Mouse (Mus musculus) forebrain, embryonic 16.5 days (tissue): ENCODE results near the gene Vti1a. TPM values are rescaled to one million over a fixed set of nuclear protein-coding genes. Genes with fewer than 3 reads are reported as not detected.
A peak's percentile ranks its signal among the peaks of the same experiment; 100 is the strongest.

Experiments used
- ATAC-seq: fragments of 200-750 bp; cut with Nextera tagmentation; 2 replicates; pipeline ENCODE4 v1.8.0; 2017; ENCODE audit warnings: mild to moderate bottlenecking, moderate library complexity
- H3K27ac ChIP-seq: fragments of 300-500 bp; sonication (generic); 2 replicates; pipeline ENCODE4 v1.5.1; 2014; ENCODE audit warnings: low read length, control low read depth
- H3K27me3 ChIP-seq: fragments of 300-500 bp; sonication (generic); replicated peaks from 2 replicates; pipeline ENCODE4 v1.6.1; 2014; ENCODE audit warnings: low read length; ENCODE audit not compliant: control insufficient read depth, insufficient read depth
- H3K36me3 ChIP-seq: fragments of 300-500 bp; sonication (generic); 2 replicates; pipeline ENCODE4 v1.6.1; 2014; ENCODE audit not compliant: control insufficient read depth, insufficient read depth
- H3K4me1 ChIP-seq: fragments of 300-500 bp; sonication (generic); replicated peaks from 2 replicates; pipeline ENCODE4 v1.6.1; 2014; ENCODE audit warnings: low read length; ENCODE audit not compliant: control insufficient read depth, insufficient read depth
- H3K4me2 ChIP-seq: fragments of 300-500 bp; sonication (generic); 2 replicates; pipeline ENCODE4 v1.6.1; 2014; ENCODE audit warnings: mild to moderate bottlenecking, low read length, control low read depth
- H3K4me3 ChIP-seq: fragments of 300-500 bp; sonication (generic); replicated peaks from 2 replicates; pipeline ENCODE4 v1.5.1; 2014; ENCODE audit warnings: mild to moderate bottlenecking, low read length, control low read depth
- H3K9ac ChIP-seq: fragments of 300-500 bp; sonication (generic); replicated peaks from 2 replicates; pipeline ENCODE4 v1.6.1; 2014; ENCODE audit warnings: low read depth, low read length, control low read depth
- H3K9me3 ChIP-seq: fragments of 300-500 bp; sonication (generic); 2 replicates; pipeline ENCODE4 v1.6.1; 2016; ENCODE audit warnings: low read length; ENCODE audit not compliant: control insufficient read depth
- WGBS: fragments of 180-500 bp; shearing (Covaris S2); extraction: QIAGEN DNeasy Blood & Tissue Kit; methylation state at CpG from one replicate; pipeline ENCODE4 v1.1.7; 2014; 5-methylcytosine and 5-hydroxymethylcytosine counted together
- polyA plus RNA-seq: library from polyadenylated mRNA; unstranded; fragments of >200 nt; fragmentation: Nextera tagmentation; extraction: Ambion mirVana; gene quantifications from 2 replicates; pipeline ENCODE4 v1.2.1, GENCODE M21; 2015

The Vti1a gene
- polyA plus RNA-seq, 1 experiment from 2014 or later = 34.4 TPM

DNA sequence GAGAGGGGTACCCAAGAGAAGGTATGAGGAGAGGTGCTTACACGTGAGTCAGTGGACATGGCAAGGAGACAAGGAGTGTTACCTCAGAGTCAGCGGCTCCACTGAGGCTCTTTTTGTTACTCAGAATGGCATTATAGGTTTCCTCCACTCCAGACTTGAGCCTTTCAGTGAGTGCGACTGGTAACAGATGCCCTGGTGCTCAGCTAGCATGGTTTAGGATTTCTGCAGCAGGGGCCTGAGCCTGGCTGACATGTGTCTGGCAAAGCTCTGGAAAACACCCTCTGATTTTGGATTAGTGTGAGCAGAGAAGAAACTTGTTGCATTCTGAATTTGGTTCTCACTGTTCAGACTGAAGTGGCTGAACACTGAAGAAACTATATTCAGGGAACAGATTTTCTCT is 209.0 kb downstream of the Vti1a start:
- H3K4me2 ChIP-seq = no peak overlapping the region
- H3K27ac ChIP-seq = no peak overlapping the region
- ATAC-seq = no peak
- no peaks in the 10 kb centered on the region for H3K27me3 ChIP-seq
- no peaks in the 10 kb centered on the region for H3K9me3 ChIP-seq
- no peaks in the 10 kb centered on the region for H3K36me3 ChIP-seq
- 55% methylated on average over 3 of the region's 3 CpGs for WGBS
- H3K4me1 ChIP-seq = no peaks in the 10 kb centered on the region
- no peak overlapping the region for H3K9ac ChIP-seq
- no peak overlapping the region for H3K4me3 ChIP-seq

- no peaks in the 10 kb centered on the region for H3K36me3 ChIP-seq
- no peaks in the 10 kb centered on the region for H3K4me1 ChIP-seq
- no peak for ATAC-seq
- H3K27me3 ChIP-seq = no peaks in the 10 kb centered on the region
- no peak overlapping the region for H3K27ac ChIP-seq
- no peak overlapping the region for H3K4me3 ChIP-seq
- WGBS = 75% methylated on average over 2 of the region's 2 CpGs
- H3K9ac ChIP-seq = no peak overlapping the region
- H3K4me2 ChIP-seq = no peak overlapping the region
- H3K9me3 ChIP-seq = no peaks in the 10 kb centered on the region
Measured at GRCm38 (mm10) chr19:55526717-55527235, 210.7 kb downstream of the Vti1a start.

- H3K27me3 ChIP-seq = no peaks in the 10 kb centered on the region
- no peaks in the 10 kb centered on the region for H3K9me3 ChIP-seq
- ATAC-seq = no peak
Measured at GRCm38 (mm10) chr19:55530041-55530440, 213.9 kb downstream of the Vti1a start.

GRCm38 (mm10) chr19:55532681-55533080 is 216.6 kb downstream of the Vti1a start:
- H3K27ac ChIP-seq = no peak overlapping the region
- no peaks in the 10 kb centered on the region for H3K27me3 ChIP-seq
- H3K4me3 ChIP-seq = no peak overlapping the region
- no peak for ATAC-seq
- no peaks in the 10 kb centered on the region for H3K4me1 ChIP-seq
- no peak overlapping the region for H3K4me2 ChIP-seq
- H3K9me3 ChIP-seq = no peaks in the 10 kb centered on the region
- no peak overlapping the region for H3K9ac ChIP-seq
- 86% methylated on average over 3 of the region's 3 CpGs for WGBS
- H3K36me3 ChIP-seq = no peaks in the 10 kb centered on the region

More at GRCm38 (mm10) chr19:55530041-55530440, 213.9 kb downstream of the Vti1a start:
- Histone ChIP-seq H3K4me2 (no peak overlapping the region), H3K4me1 (no peaks in the 10 kb centered on the region), H3K9ac (no peak overlapping the region), H3K27ac (no peak overlapping the region), H3K4me3 (no peak overlapping the region), H3K36me3 (no peaks in the 10 kb centered on the region)
- WGBS = 96% methylated on average over 3 of the region's 3 CpGs

- no peaks in the 10 kb centered on the region for H3K4me1 ChIP-seq
- no peak for ATAC-seq
- 81% methylated on average over 7 of the region's 7 CpGs for WGBS
- no peak overlapping the region for H3K4me2 ChIP-seq
- H3K9me3 ChIP-seq = no peaks in the 10 kb centered on the region
- H3K27ac ChIP-seq = no peak overlapping the region
- no peak overlapping the region for H3K9ac ChIP-seq
- no peaks in the 10 kb centered on the region for H3K36me3 ChIP-seq
- H3K4me3 ChIP-seq = no peak overlapping the region
- H3K27me3 ChIP-seq = no peaks in the 10 kb centered on the region
Measured at GRCm38 (mm10) chr19:55536273-55536937, 220.3 kb downstream of the Vti1a start.

DNA sequence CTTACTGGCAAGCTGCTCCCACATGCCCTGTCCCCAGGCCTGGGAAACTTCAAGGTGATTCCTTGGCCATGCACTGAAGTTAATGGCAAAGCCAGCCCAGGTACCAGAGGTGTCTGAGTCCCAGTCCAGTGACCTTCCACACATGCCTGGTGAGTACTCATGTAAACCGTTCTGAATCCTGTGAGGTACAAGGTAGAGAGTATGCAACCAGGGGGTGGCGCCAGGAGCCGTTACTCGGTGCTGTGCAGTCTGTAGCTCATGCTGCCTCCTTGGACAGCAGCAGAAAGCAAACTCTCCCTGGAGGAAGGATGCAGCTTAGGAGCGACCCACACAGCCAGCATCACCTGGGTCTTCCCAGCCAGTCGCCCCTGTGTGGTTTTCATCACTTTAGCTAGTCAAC is 221.6 kb downstream of the Vti1a start:
- 15% methylated on average over 6 of the region's 6 CpGs for WGBS
- no peak overlapping the region for H3K4me3 ChIP-seq
- no peaks in the 10 kb centered on the region for H3K9me3 ChIP-seq

GRCm38 (mm10) chr19:55541641-55542040 is 225.5 kb downstream of the Vti1a start:
- H3K4me2 ChIP-seq = no peak overlapping the region
- no peak overlapping the region for H3K27ac ChIP-seq
- 84% methylated on average over 5 of the region's 5 CpGs for WGBS
- no peaks in the 10 kb centered on the region for H3K36me3 ChIP-seq
- H3K9me3 ChIP-seq = no peaks in the 10 kb centered on the region
- ATAC-seq = no peak
- no peak overlapping the region for H3K4me3 ChIP-seq
- no peak overlapping the region for H3K9ac ChIP-seq
- peaks cover 5% of the 10 kb centered on the region for H3K4me1 ChIP-seq
- 0 out of 2 replicates have a peak, but pooled peaks cover 3% of the 10 kb centered on the region for H3K27me3 ChIP-seq

More for the DNA sequence above, 221.6 kb downstream of the Vti1a start:
- Histone ChIP-seq H3K36me3 (no peaks in the 10 kb centered on the region), H3K27me3 (0 out of 2 replicates have a peak, but pooled peaks cover 3% of the 10 kb centered on the region), H3K4me1 (no peaks in the 10 kb centered on the region; the same call in 1 of the 2 replicates), H3K27ac (no peak overlapping the region), H3K9ac (no peak overlapping the region), H3K4me2 (no peak overlapping the region)
- ATAC-seq = 0 out of 2 replicates have a peak, but pooled peaks have one; percentile 47

GRCm38 (mm10) chr19:55542461-55542860 is 226.4 kb downstream of the Vti1a start:
- no peak overlapping the region for H3K4me2 ChIP-seq
- H3K4me1 ChIP-seq = peaks cover 5% of the 10 kb centered on the region
- H3K9ac ChIP-seq = no peak overlapping the region
- no peak overlapping the region for H3K4me3 ChIP-seq
- no peaks in the 10 kb centered on the region for H3K36me3 ChIP-seq
- 79% methylated on average over 6 of the region's 6 CpGs for WGBS
- no peak for ATAC-seq
- no peaks in the 10 kb centered on the region for H3K9me3 ChIP-seq
- H3K27me3 ChIP-seq = peaks cover 3% of the 10 kb centered on the region; the same call in 1 of the 2 replicates
- no peak overlapping the region for H3K27ac ChIP-seq

- WGBS = 25% methylated on average over 9 of the region's 9 CpGs
- peak; percentile 50; the same call in 1 of the 2 replicates for ATAC-seq
- no peaks in the 10 kb centered on the region for H3K9me3 ChIP-seq
- no peak overlapping the region for H3K9ac ChIP-seq
- peaks cover 5% of the 10 kb centered on the region for H3K4me1 ChIP-seq
- H3K27me3 ChIP-seq = peaks cover 3% of the 10 kb centered on the region; the same call in 1 of the 2 replicates
- no peak overlapping the region for H3K4me3 ChIP-seq
- H3K4me2 ChIP-seq = no peak overlapping the region
- no peak overlapping the region for H3K27ac ChIP-seq
- no peaks in the 10 kb centered on the region for H3K36me3 ChIP-seq
Measured at GRCm38 (mm10) chr19:55543188-55543587, 227.1 kb downstream of the Vti1a start.
